Comparison of ENCODE assay signal across 8 mouse cellular contexts in the genomic region with DNA sequence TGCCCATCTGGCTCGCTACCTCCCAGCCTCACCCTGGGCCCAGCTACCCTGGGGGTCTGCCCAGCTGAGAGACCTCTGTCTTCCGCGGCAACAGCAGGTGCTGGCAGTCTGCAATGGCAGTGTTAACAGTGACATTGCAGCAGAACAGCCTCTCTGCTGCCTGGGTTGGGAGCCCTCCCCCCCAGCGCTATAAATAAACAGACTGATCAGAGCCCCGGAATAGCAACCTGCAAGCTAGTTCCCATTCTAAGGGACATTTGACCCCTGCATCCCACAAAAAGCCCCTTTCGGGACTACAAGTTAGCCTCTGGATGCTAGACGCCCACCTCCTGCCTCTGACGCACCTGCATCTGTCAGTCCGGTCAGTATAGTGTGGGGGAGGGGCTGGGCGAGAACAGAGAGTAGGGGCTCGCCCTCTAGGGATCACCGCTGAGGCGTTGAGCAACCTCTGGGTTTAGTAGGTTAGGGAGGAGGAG. TPM values are rescaled to one million over a fixed set of nuclear protein-coding genes. Genes with fewer than 3 reads are reported as not detected.
DNase-seq lines count a peak whose midpoint lies in the region; ATAC-seq and TF ChIP-seq lines count a peak whose summit lies in the region.

A gene (minus strand): TSS at position 158 of the 476 bp plus-strand sequence.

- no peaks in the 10 kb centered on the region for H3K36me3 ChIP-seq in forebrain, embryonic 14.5 days (ENCODE audit: control insufficient read depth, insufficient read depth, low read length)
- H3K36me3 ChIP-seq in liver, embryonic 14.5 days (replicated peaks; ENCODE audit: control insufficient read depth, insufficient read depth, low read depth): no peaks in the 10 kb centered on the region

- 6% methylated on average over 13 of the region's 13 CpGs for WGBS in forebrain, embryonic 14.5 days
- WGBS in liver, embryonic 14.5 days (ENCODE audit: insufficient replicate concordance): 6% methylated on average over 13 of the region's 13 CpGs

- DNase-seq in left cerebral cortex, postnatal 25 days (ENCODE audit: low spot score in 2 of 2): peak; percentile 54 to 61
- DNase-seq in left cerebral cortex, postnatal 36 days (ENCODE audit: low spot score in 2 of 2): no peak
- DNase-seq in brain, adult 2 months (ENCODE audit: low read depth, low spot score): peak; percentile 74
- DNase-seq in forebrain, embryonic 14.5 days (ENCODE audit: low spot score): no peak
- DNase-seq in heart, postnatal 25 days (ENCODE audit: low spot score): no peak
- no peak for DNase-seq in liver, embryonic 14.5 days (ENCODE audit: low read depth in 3 of 3, low spot score in 3 of 3)
- DNase-seq in skeletal muscle tissue, adult 2 months (ENCODE audit: low read depth, low spot score): peak; percentile 79
- DNase-seq in c-Kit-positive CD71-positive TER-119-positive erythroid progenitor cells, embryonic 14.5 days (ENCODE audit: low spot score): no peak

- H3K4me1 ChIP-seq in forebrain, embryonic 14.5 days (ENCODE audit: control insufficient read depth, insufficient read depth, low read length): peaks cover 4% of the 10 kb centered on the region; the same call in 1 of the 2 replicates
- H3K4me1 ChIP-seq in liver, embryonic 14.5 days (replicated peaks; ENCODE audit: control insufficient read depth in 2 of 2, insufficient read depth in 2 of 2, low read length in 1 of 2): peaks cover 4 to 5% of the 10 kb centered on the region in 2 experiments

- TF ChIP-seq EP300 in liver, embryonic 14.5 days (IDR thresholded peaks at IDR 0.05; ENCODE audit: low read depth): no peak

- H3K27me3 ChIP-seq in forebrain, embryonic 14.5 days (replicated peaks; ENCODE audit: control insufficient read depth, insufficient read depth, low read length): peaks cover 8% of the 10 kb centered on the region; the same call in 1 of the 2 replicates
- H3K27me3 ChIP-seq in liver, embryonic 14.5 days (ENCODE audit: control insufficient read depth, insufficient read depth, low read length): peaks cover 4% of the 10 kb centered on the region

- no peak within 1 kb of the TSS for H3K9ac ChIP-seq in forebrain, embryonic 14.5 days (ENCODE audit: low read length)
- peak within 1 kb of the TSS; percentile 7 for H3K9ac ChIP-seq in liver, embryonic 14.5 days (replicated peaks)

- peak within 1 kb of the TSS; percentile 29; the same call in 1 of the 2 replicates for H3K4me2 ChIP-seq in forebrain, embryonic 14.5 days (ENCODE audit: low read length)
- peak within 1 kb of the TSS; percentile 55 for H3K4me2 ChIP-seq in liver, embryonic 14.5 days (ENCODE audit: low read depth)

- H3K9me3 ChIP-seq in forebrain, embryonic 14.5 days (replicated peaks; ENCODE audit: control insufficient read depth, low read length): no peaks in the 10 kb centered on the region
- H3K9me3 ChIP-seq in liver, embryonic 14.5 days (ENCODE audit: control insufficient read depth, low read length): no peaks in the 10 kb centered on the region

- H3K27ac ChIP-seq in forebrain, embryonic 14.5 days (ENCODE audit: low read depth, low read length): no peak within 1 kb of the TSS
- no peak within 1 kb of the TSS for H3K27ac ChIP-seq in liver, embryonic 14.5 days

- TF ChIP-seq CTCF in liver, embryonic 14.5 days (IDR thresholded peaks at IDR 0.05; ENCODE audit: low read depth): 0 out of 2 replicates have a peak, but pooled peaks have one; percentile 5

- ATAC-seq in forebrain, embryonic 14.5 days: no peak
- ATAC-seq in liver, embryonic 14.5 days (ENCODE audit: insufficient read depth): no peak

- intact Hi-C loops in left cerebral cortex, postnatal 25 days (cut with DNase I): no loop called here
- intact Hi-C loops in left cerebral cortex, postnatal 36 days (cut with DNase I): no loop called here
- intact Hi-C loops in heart, postnatal 25 days (cut with DNase I): no loop called here

- H3K4me3 ChIP-seq in forebrain, embryonic 14.5 days (ENCODE audit: low read depth, low read length): no peak within 1 kb of the TSS
- H3K4me3 ChIP-seq in liver, embryonic 14.5 days (ENCODE audit: insufficient read depth in 1 of 2, low read depth in 2 of 2, low read length in 2 of 2): peak within 1 kb of the TSS; percentile 31 to 32

RNA-seq across cellular contexts. Expression of the gene that starts here (rescaled TPM):
- 1 to 10 TPM; 7.4 to 8.6 TPM for total RNA-seq in left cerebral cortex, postnatal 25 days (2021)
- 10 to 100 TPM in 1 of 2 experiments, 1 to 10 TPM in 1; 8.2 to 11.9 TPM for total RNA-seq in left cerebral cortex, postnatal 36 days (2021)
- polyA plus RNA-seq in forebrain, embryonic 14.5 days (2014; fragmentation: Nextera tagmentation; extraction: Ambion mirVana): 0.38 and 0.48 TPM in 2 replicates
- 10 to 100 TPM; 78.3 to 78.8 TPM for total RNA-seq in heart, postnatal 25 days (2021)
- 0.07 and 0.13 TPM in 2 replicates for polyA plus RNA-seq in liver, embryonic 14.5 days (2012; rRNA removed)
- polyA plus RNA-seq in liver, embryonic 14.5 days (2014; fragmentation: Nextera tagmentation; extraction: Ambion mirVana): 0.67 and 1.0 TPM in 2 replicates

Comparison
In these comparisons a context has a peak if more than half of its experiments do, and no peak if none do; other contexts are left out.
1. RNA of the gene that starts here (total RNA-seq): 78.3 to 78.8 TPM in heart, postnatal 25 days; 8.2 to 11.9 TPM in left cerebral cortex, postnatal 36 days and 7.4 to 8.6 TPM in left cerebral cortex, postnatal 25 days; every median in the first group is over 4 times any median in the second.
2. DNase-seq: peak in left cerebral cortex, postnatal 25 days (2 of 2), brain, adult 2 months (single experiment) and skeletal muscle tissue, adult 2 months (single experiment); none in left cerebral cortex, postnatal 36 days (0 of 2), forebrain, embryonic 14.5 days (single experiment), heart, postnatal 25 days (single experiment), liver, embryonic 14.5 days (0 of 3) and c-Kit-positive CD71-positive TER-119-positive erythroid progenitor cells, embryonic 14.5 days (single experiment).